Mouse (Mus musculus): ENCODE measurements around the gene Letm1. TPM values are rescaled to one million over a fixed set of nuclear protein-coding genes. Genes with fewer than 3 reads are reported as not detected.

Gene Letm1
- total and polyA plus RNA-seq, 2 experiments: 19.0 to 48.5 TPM

GRCm38 (mm10) chr5:33726891-33727290, 55.7 kb downstream of the Letm1 start:
- peaks cover 2% of the 10 kb centered on the region; the same call in 1 of the 2 replicates for H3K36me3 ChIP-seq (ENCODE audit: control insufficient read depth, insufficient read depth, low read length)
- H3K27me3 ChIP-seq (ENCODE audit: control insufficient read depth, insufficient read depth, low read length): no peaks in the 10 kb centered on the region
- H3K9ac ChIP-seq (ENCODE audit: low read depth, low read length): no peak overlapping the region
- no peak overlapping the region for H3K4me3 ChIP-seq (ENCODE audit: insufficient read depth, low read depth, low read length)
- H3K27ac ChIP-seq (replicated peaks; ENCODE audit: insufficient read depth, low read depth, low read length): peak overlapping the region; percentile 94; the same call in 1 of the 2 replicates
- DNase-seq (ENCODE audit: extremely low read depth, low read depth, low spot score): peak; percentile 61
- no peak for TF ChIP-seq CTCF (IDR thresholded peaks at IDR 0.05; ENCODE audit: low read depth, low read length)
- no peak for TF ChIP-seq POLR2A (IDR thresholded peaks at IDR 0.05; ENCODE audit: extremely low read depth, insufficient read depth, low read length)
- peaks cover 28% of the 10 kb centered on the region; the same call in 1 of the 2 replicates for H3K79me2 ChIP-seq (ENCODE audit: control insufficient read depth, insufficient read depth, low read length)
- peaks cover 34% of the 10 kb centered on the region for H3K4me1 ChIP-seq (ENCODE audit: control insufficient read depth, insufficient read depth, low read length)
- WGBS: 74% methylated on average over 1 of the region's 1 CpGs

GRCm38 (mm10) chr5:33726081-33726647, 56.5 kb downstream of the Letm1 start:
- peaks cover 31% of the 10 kb centered on the region; the same call in 1 of the 2 replicates for H3K79me2 ChIP-seq (ENCODE audit: control insufficient read depth, insufficient read depth, low read length)
- H3K27ac ChIP-seq (replicated peaks; ENCODE audit: insufficient read depth, low read depth, low read length): peak overlapping the region; percentile 94
- DNase-seq (ENCODE audit: extremely low read depth, low read depth, low spot score): peak; percentile 85
- H3K36me3 ChIP-seq (ENCODE audit: control insufficient read depth, insufficient read depth, low read length): peaks cover 2% of the 10 kb centered on the region; the same call in 1 of the 2 replicates
- H3K27me3 ChIP-seq (ENCODE audit: control insufficient read depth, insufficient read depth, low read length): no peaks in the 10 kb centered on the region
- 50% methylated on average over 7 of the region's 7 CpGs for WGBS
- TF ChIP-seq CTCF (IDR thresholded peaks at IDR 0.05; ENCODE audit: low read depth, low read length) (0 out of 2 replicates have a peak, but pooled peaks have one; percentile 7), POLR2A (IDR thresholded peaks at IDR 0.05; ENCODE audit: extremely low read depth, insufficient read depth, low read length) (no peak)
- peaks cover 37% of the 10 kb centered on the region for H3K4me1 ChIP-seq (ENCODE audit: control insufficient read depth, insufficient read depth, low read length)
- peak overlapping the region; percentile 8; the same call in 1 of the 2 replicates for H3K4me3 ChIP-seq (ENCODE audit: insufficient read depth, low read depth, low read length)
- H3K9ac ChIP-seq (ENCODE audit: low read depth, low read length): no peak overlapping the region; the same call in 1 of the 2 replicates

- peak overlapping the region; percentile 94 for H3K27ac ChIP-seq (replicated peaks; ENCODE audit: insufficient read depth, low read depth, low read length)
- H3K79me2 ChIP-seq (ENCODE audit: control insufficient read depth, insufficient read depth, low read length): peaks cover 31% of the 10 kb centered on the region; the same call in 1 of the 2 replicates
- DNase-seq (ENCODE audit: extremely low read depth, low read depth, low spot score): peak; percentile 84
- TF ChIP-seq POLR2A (IDR thresholded peaks at IDR 0.05; ENCODE audit: extremely low read depth, insufficient read depth, low read length): peak; percentile 64
- TF ChIP-seq CTCF (IDR thresholded peaks at IDR 0.05; ENCODE audit: low read depth, low read length): no peak
- peak overlapping the region; percentile 89 for H3K9ac ChIP-seq (ENCODE audit: low read depth, low read length)
- H3K27me3 ChIP-seq (ENCODE audit: control insufficient read depth, insufficient read depth, low read length): no peaks in the 10 kb centered on the region
- H3K4me1 ChIP-seq (ENCODE audit: control insufficient read depth, insufficient read depth, low read length): peaks cover 38% of the 10 kb centered on the region
- peak overlapping the region; percentile 97 for H3K4me3 ChIP-seq (ENCODE audit: insufficient read depth, low read depth, low read length)
- H3K36me3 ChIP-seq (ENCODE audit: control insufficient read depth, insufficient read depth, low read length): no peaks in the 10 kb centered on the region
- WGBS: 13% methylated on average over 36 of the region's 36 CpGs
Observed at GRCm38 (mm10) chr5:33723641-33724465, 58.8 kb downstream of the Letm1 start.

GRCm38 (mm10) chr5:33723019-33723640, 59.5 kb downstream of the Letm1 start:
- 2% methylated on average over 61 of the region's 61 CpGs for WGBS
- peak overlapping the region; percentile 97 for H3K4me3 ChIP-seq (ENCODE audit: insufficient read depth, low read depth, low read length)
- peak overlapping the region; percentile 89 for H3K9ac ChIP-seq (ENCODE audit: low read depth, low read length)
- no peaks in the 10 kb centered on the region for H3K36me3 ChIP-seq (ENCODE audit: control insufficient read depth, insufficient read depth, low read length)
- peak; percentile 46 for DNase-seq (ENCODE audit: extremely low read depth, low read depth, low spot score)
- peak overlapping the region; percentile 94 for H3K27ac ChIP-seq (replicated peaks; ENCODE audit: insufficient read depth, low read depth, low read length)
- peaks cover 35% of the 10 kb centered on the region for H3K4me1 ChIP-seq (ENCODE audit: control insufficient read depth, insufficient read depth, low read length)
- peaks cover 31% of the 10 kb centered on the region; the same call in 1 of the 2 replicates for H3K79me2 ChIP-seq (ENCODE audit: control insufficient read depth, insufficient read depth, low read length)
- TF ChIP-seq CTCF (IDR thresholded peaks at IDR 0.05; ENCODE audit: low read depth, low read length): no peak
- TF ChIP-seq POLR2A (IDR thresholded peaks at IDR 0.05; ENCODE audit: extremely low read depth, insufficient read depth, low read length): no peak
- H3K27me3 ChIP-seq (ENCODE audit: control insufficient read depth, insufficient read depth, low read length): no peaks in the 10 kb centered on the region

- TF ChIP-seq POLR2A (IDR thresholded peaks at IDR 0.05; ENCODE audit: extremely low read depth, insufficient read depth, low read length) (no peak), CTCF (IDR thresholded peaks at IDR 0.05; ENCODE audit: low read depth, low read length) (no peak)
- Histone ChIP-seq H3K4me3 (ENCODE audit: insufficient read depth, low read depth, low read length) (peak overlapping the region; percentile 97), H3K27ac (replicated peaks; ENCODE audit: insufficient read depth, low read depth, low read length) (peak overlapping the region; percentile 94), H3K36me3 (ENCODE audit: control insufficient read depth, insufficient read depth, low read length) (no peaks in the 10 kb centered on the region), H3K79me2 (ENCODE audit: control insufficient read depth, insufficient read depth, low read length) (peaks cover 31% of the 10 kb centered on the region; the same call in 1 of the 2 replicates), H3K9ac (ENCODE audit: low read depth, low read length) (peak overlapping the region; percentile 89), H3K4me1 (ENCODE audit: control insufficient read depth, insufficient read depth, low read length) (peaks cover 31% of the 10 kb centered on the region), H3K27me3 (ENCODE audit: control insufficient read depth, insufficient read depth, low read length) (no peaks in the 10 kb centered on the region)
- under 1% methylated on average over 53 of the region's 53 CpGs for WGBS
- peak; percentile 40 for DNase-seq (ENCODE audit: extremely low read depth, low read depth, low spot score)
Observed at GRCm38 (mm10) chr5:33722266-33723018, 60.2 kb downstream of the Letm1 start.
